Mouse (Mus musculus) midbrain, embryonic 12.5 days (tissue): ENCODE results near the gene Wdr34. TPM values are rescaled to one million over a fixed set of nuclear protein-coding genes. Genes with fewer than 3 reads are reported as not detected.

Experiments used
- ATAC-seq: fragments of 200-750 bp; cut with Nextera tagmentation; 2 replicates; pipeline ENCODE4 v1.8.0; 2017; ENCODE audit warnings: low read depth, moderate TSS enrichment, moderate library complexity; ENCODE audit not compliant: low FRiP score
- H3K27ac ChIP-seq: fragments of 300-500 bp; sonication (generic); replicated peaks from 2 replicates; pipeline ENCODE4 v1.5.1; 2016; ENCODE audit warnings: mild to moderate bottlenecking
- H3K27me3 ChIP-seq: fragments of 300-500 bp; sonication (generic); 2 replicates; pipeline ENCODE4 v1.6.1; 2016; ENCODE audit warnings: mild to moderate bottlenecking
- H3K36me3 ChIP-seq: fragments of 300-500 bp; sonication (generic); 2 replicates; pipeline ENCODE4 v1.6.1; 2016
- H3K4me1 ChIP-seq: fragments of 300-500 bp; sonication (generic); 2 replicates; pipeline ENCODE4 v1.6.1; 2016
- H3K4me2 ChIP-seq: fragments of 300-500 bp; sonication (generic); replicated peaks from 2 replicates; pipeline ENCODE4 v1.6.1; 2016; ENCODE audit warnings: mild to moderate bottlenecking, moderate library complexity
- H3K4me3 ChIP-seq: fragments of 300-500 bp; sonication (generic); 2 replicates; pipeline ENCODE4 v1.5.1; 2016; ENCODE audit warnings: mild to moderate bottlenecking
- H3K9ac ChIP-seq: fragments of 300-500 bp; sonication (generic); replicated peaks from 2 replicates; pipeline ENCODE4 v1.6.1; 2016; ENCODE audit warnings: mild to moderate bottlenecking, moderate library complexity
- H3K9me3 ChIP-seq: fragments of 300-500 bp; sonication (generic); 2 replicates; pipeline ENCODE4 v1.6.1; 2016; ENCODE audit warnings: mild to moderate bottlenecking
- WGBS: fragments of 180-500 bp; shearing (Covaris S2); methylation state at CpG from one replicate; pipeline ENCODE4 v1.1.7; 2016; 5-methylcytosine and 5-hydroxymethylcytosine counted together
- polyA plus RNA-seq: library from polyadenylated mRNA; unstranded; fragments of >200 nt; fragmentation: Nextera tagmentation; extraction: Ambion mirVana; gene quantifications from 2 replicates; pipeline ENCODE4 v1.2.1, GENCODE M21; 2016

Gene Wdr34
- polyA plus RNA-seq, 1 experiment from 2014 or later = 38.0 TPM

- Histone ChIP-seq H3K9me3 (no peaks in the 10 kb centered on the region), H3K4me3 (no peak overlapping the region)
- WGBS = 97% methylated on average over 6 of the region's 6 CpGs
Observed at GRCm38 (mm10) chr2:30047127-30047526, 1.6 kb downstream of the Wdr34 start.

GRCm38 (mm10) chr2:30044550-30044949 is 4.1 kb downstream of the Wdr34 start:
- Histone ChIP-seq H3K4me1 (peaks cover 7% of the 10 kb centered on the region), H3K9me3 (no peaks in the 10 kb centered on the region), H3K36me3 (peaks cover 11% of the 10 kb centered on the region; the same call in 1 of the 2 replicates), H3K4me3 (no peak overlapping the region), H3K9ac (no peak overlapping the region), H3K27ac (no peak overlapping the region), H3K4me2 (no peak overlapping the region), H3K27me3 (no peaks in the 10 kb centered on the region)
- WGBS = 93% methylated on average over 5 of the region's 5 CpGs
- no peak for ATAC-seq

More at GRCm38 (mm10) chr2:30047127-30047526, 1.6 kb downstream of the Wdr34 start:
- Histone ChIP-seq H3K4me2 (no peak overlapping the region), H3K9ac (no peak overlapping the region), H3K27ac (no peak overlapping the region), H3K36me3 (peaks cover 11% of the 10 kb centered on the region; the same call in 1 of the 2 replicates), H3K4me1 (peaks cover 7% of the 10 kb centered on the region), H3K27me3 (0 out of 2 replicates have a peak, but pooled peaks cover 6% of the 10 kb centered on the region)
- ATAC-seq = no peak

GRCm38 (mm10) chr2:30042445-30042844 is 6.2 kb downstream of the Wdr34 start:
- Histone ChIP-seq H3K4me2 (no peak overlapping the region), H3K4me1 (peaks cover 3% of the 10 kb centered on the region; the same call in 1 of the 2 replicates), H3K27ac (no peak overlapping the region), H3K27me3 (no peaks in the 10 kb centered on the region), H3K36me3 (peaks cover 18% of the 10 kb centered on the region), H3K9me3 (no peaks in the 10 kb centered on the region), H3K4me3 (no peak overlapping the region), H3K9ac (no peak overlapping the region; the same call in 1 of the 2 replicates)
- WGBS = 3% methylated on average over 4 of the region's 4 CpGs
- no peak for ATAC-seq

- H3K27me3 ChIP-seq = no peaks in the 10 kb centered on the region
- no peak overlapping the region for H3K4me3 ChIP-seq
- no peaks in the 10 kb centered on the region for H3K4me1 ChIP-seq
- ATAC-seq = no peak
- H3K27ac ChIP-seq = no peak overlapping the region
- no peak overlapping the region for H3K9ac ChIP-seq
- no peak overlapping the region for H3K4me2 ChIP-seq
- H3K36me3 ChIP-seq = peaks cover 16% of the 10 kb centered on the region
- H3K9me3 ChIP-seq = no peaks in the 10 kb centered on the region
Observed at GRCm38 (mm10) chr2:30039687-30040086, 9.0 kb downstream of the Wdr34 start.

GRCm38 (mm10) chr2:30038370-30038769 is 10.3 kb downstream of the Wdr34 start:
- WGBS = 97% methylated on average over 10 of the region's 10 CpGs
- Histone ChIP-seq H3K27me3 (no peaks in the 10 kb centered on the region), H3K4me1 (no peaks in the 10 kb centered on the region), H3K9me3 (no peaks in the 10 kb centered on the region), H3K27ac (no peak overlapping the region), H3K9ac (no peak overlapping the region), H3K4me2 (no peak overlapping the region), H3K4me3 (no peak overlapping the region), H3K36me3 (peaks cover 15% of the 10 kb centered on the region; the same call in 1 of the 2 replicates)
- ATAC-seq = no peak

GRCm38 (mm10) chr2:30037762-30038161 is 10.9 kb downstream of the Wdr34 start:
- ATAC-seq = no peak
- no peak overlapping the region for H3K9ac ChIP-seq
- no peak overlapping the region for H3K4me2 ChIP-seq
- no peaks in the 10 kb centered on the region for H3K4me1 ChIP-seq
- H3K27me3 ChIP-seq = no peaks in the 10 kb centered on the region
- no peaks in the 10 kb centered on the region for H3K9me3 ChIP-seq
- peaks cover 20% of the 10 kb centered on the region for H3K36me3 ChIP-seq
- H3K4me3 ChIP-seq = no peak overlapping the region
- no peak overlapping the region for H3K27ac ChIP-seq
- 88% methylated on average over 2 of the region's 2 CpGs for WGBS

- ATAC-seq = no peak
- Histone ChIP-seq H3K27me3 (no peaks in the 10 kb centered on the region), H3K4me3 (no peak overlapping the region), H3K27ac (peak overlapping the region; percentile 25; the same call in 1 of the 2 replicates), H3K9ac (no peak overlapping the region), H3K9me3 (no peaks in the 10 kb centered on the region), H3K4me1 (no peaks in the 10 kb centered on the region), H3K4me2 (no peak overlapping the region), H3K36me3 (peaks cover 66% of the 10 kb centered on the region)
- WGBS = 80% methylated on average over 6 of the region's 6 CpGs
Observed at GRCm38 (mm10) chr2:30032957-30033356, 15.7 kb downstream of the Wdr34 start.

- Histone ChIP-seq H3K4me3 (no peak overlapping the region), H3K9ac (no peak overlapping the region), H3K4me2 (no peak overlapping the region), H3K27ac (no peak overlapping the region), H3K4me1 (no peaks in the 10 kb centered on the region), H3K9me3 (no peaks in the 10 kb centered on the region), H3K27me3 (no peaks in the 10 kb centered on the region), H3K36me3 (peaks cover 66% of the 10 kb centered on the region)
- ATAC-seq = no peak
- WGBS = 66% methylated on average over 11 of the region's 11 CpGs
Observed at GRCm38 (mm10) chr2:30032244-30032846, 16.3 kb downstream of the Wdr34 start.

- Histone ChIP-seq H3K27ac (no peak overlapping the region), H3K36me3 (peaks cover 99% of the 10 kb centered on the region), H3K4me1 (no peaks in the 10 kb centered on the region), H3K4me2 (no peak overlapping the region), H3K27me3 (no peaks in the 10 kb centered on the region), H3K4me3 (no peak overlapping the region), H3K9ac (no peak overlapping the region), H3K9me3 (no peaks in the 10 kb centered on the region)
- 97% methylated on average over 5 of the region's 5 CpGs for WGBS
- no peak for ATAC-seq
Observed at GRCm38 (mm10) chr2:30026997-30027396, 21.7 kb downstream of the Wdr34 start.

GRCm38 (mm10) chr2:30025454-30025853 is 23.2 kb downstream of the Wdr34 start:
- H3K9ac ChIP-seq = no peak overlapping the region
- peaks cover 99% of the 10 kb centered on the region for H3K36me3 ChIP-seq
- no peak for ATAC-seq
- no peak overlapping the region for H3K27ac ChIP-seq
- no peak overlapping the region for H3K4me3 ChIP-seq
- no peak overlapping the region for H3K4me2 ChIP-seq
- H3K9me3 ChIP-seq = no peaks in the 10 kb centered on the region
- no peaks in the 10 kb centered on the region for H3K27me3 ChIP-seq
- WGBS = 94% methylated on average over 4 of the region's 4 CpGs
- H3K4me1 ChIP-seq = no peaks in the 10 kb centered on the region

- WGBS = 95% methylated on average over 11 of the region's 11 CpGs
- H3K27me3 ChIP-seq = no peaks in the 10 kb centered on the region
- H3K27ac ChIP-seq = no peak overlapping the region
- H3K36me3 ChIP-seq = peaks cover 95% of the 10 kb centered on the region
- no peaks in the 10 kb centered on the region for H3K9me3 ChIP-seq
- no peak overlapping the region for H3K4me2 ChIP-seq
- ATAC-seq = no peak
- H3K4me3 ChIP-seq = no peak overlapping the region
- H3K9ac ChIP-seq = no peak overlapping the region
- H3K4me1 ChIP-seq = no peaks in the 10 kb centered on the region
Observed at GRCm38 (mm10) chr2:30014326-30014966, 34.2 kb downstream of the Wdr34 start.

- no peak for ATAC-seq
- H3K27me3 ChIP-seq = no peaks in the 10 kb centered on the region
- H3K9ac ChIP-seq = no peak overlapping the region
- no peaks in the 10 kb centered on the region for H3K4me1 ChIP-seq
- no peak overlapping the region for H3K4me2 ChIP-seq
- WGBS = 93% methylated on average over 8 of the region's 8 CpGs
- H3K36me3 ChIP-seq = peaks cover 99% of the 10 kb centered on the region
- no peaks in the 10 kb centered on the region for H3K9me3 ChIP-seq
- no peak overlapping the region for H3K27ac ChIP-seq
- H3K4me3 ChIP-seq = no peak overlapping the region
Observed at GRCm38 (mm10) chr2:30010840-30011281, 37.8 kb downstream of the Wdr34 start.
